Mouse (Mus musculus): ENCODE data around the gene Itgae. TPM values are rescaled to one million over a fixed set of nuclear protein-coding genes. Genes with fewer than 3 reads are reported as not detected.

Itgae gene
- polyA plus RNA-seq, 1 experiment: 4.4 TPM

DNA sequence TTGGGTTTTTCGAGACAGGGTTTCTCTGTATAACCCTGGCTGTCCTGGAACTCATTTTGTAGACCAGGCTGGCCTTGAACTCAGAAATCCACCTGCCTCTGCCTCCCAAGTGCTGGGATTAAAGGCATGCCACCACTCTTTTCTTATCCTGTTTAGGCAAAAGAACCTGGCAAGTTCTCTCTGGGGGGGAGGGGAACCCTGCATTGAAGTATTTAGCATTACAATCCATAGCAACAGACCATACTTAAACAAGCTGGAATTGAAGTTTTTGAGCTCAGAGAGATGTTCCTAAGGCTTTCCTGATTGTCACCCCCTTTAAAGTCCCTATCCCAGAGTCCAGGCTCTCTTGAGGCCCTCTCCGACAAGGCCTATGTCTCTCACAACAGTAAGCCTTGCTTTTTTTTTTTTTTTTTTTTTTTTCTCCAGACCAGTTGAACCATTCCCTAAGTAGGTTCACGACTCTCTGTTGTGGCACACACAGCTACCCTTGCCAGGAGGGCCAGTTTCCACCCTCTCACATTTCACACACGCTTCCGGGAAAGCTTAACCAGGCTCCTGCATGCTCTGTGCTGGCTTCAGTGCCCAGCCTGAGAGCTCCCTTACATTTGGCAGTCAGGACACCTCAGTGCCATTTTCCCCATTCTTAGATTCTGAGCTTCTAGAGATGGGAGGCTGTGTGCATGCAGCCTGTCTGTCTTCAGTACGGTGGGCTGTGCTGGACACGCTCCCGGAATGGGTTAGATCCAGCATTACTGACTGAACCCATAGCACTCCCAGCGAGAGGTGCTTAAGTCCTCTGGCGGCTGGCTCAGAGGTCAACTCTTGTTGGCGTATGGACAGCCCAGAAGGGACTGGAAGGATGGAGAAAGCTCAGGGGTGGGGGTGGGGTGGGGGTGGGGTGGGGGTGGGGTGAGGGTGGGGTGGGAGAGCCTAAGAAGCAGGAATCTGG is 55.9 kb downstream of the Itgae start:
- DNase-seq (ENCODE audit: low read depth): no peak

DNA sequence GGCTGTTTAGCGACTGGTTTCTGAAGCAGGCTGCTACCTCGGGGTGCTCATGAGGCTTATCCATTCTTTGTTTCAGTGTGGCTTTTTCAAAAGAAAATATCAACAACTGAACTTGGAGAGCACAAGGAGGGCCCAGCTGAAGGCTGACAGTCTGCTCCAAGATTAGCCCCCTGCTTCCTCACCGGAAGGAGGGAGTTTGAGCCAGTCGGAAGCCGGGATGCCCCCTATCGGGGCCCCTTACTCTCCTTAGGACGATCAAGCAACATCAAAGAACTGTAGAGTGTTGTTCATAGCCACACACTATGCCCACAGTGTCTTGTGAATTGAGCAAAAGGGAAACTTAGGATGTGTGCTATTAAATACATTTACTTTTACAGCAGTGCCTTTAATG is 56.6 kb downstream of the Itgae start:
- no peak for DNase-seq (ENCODE audit: low read depth)

DNA sequence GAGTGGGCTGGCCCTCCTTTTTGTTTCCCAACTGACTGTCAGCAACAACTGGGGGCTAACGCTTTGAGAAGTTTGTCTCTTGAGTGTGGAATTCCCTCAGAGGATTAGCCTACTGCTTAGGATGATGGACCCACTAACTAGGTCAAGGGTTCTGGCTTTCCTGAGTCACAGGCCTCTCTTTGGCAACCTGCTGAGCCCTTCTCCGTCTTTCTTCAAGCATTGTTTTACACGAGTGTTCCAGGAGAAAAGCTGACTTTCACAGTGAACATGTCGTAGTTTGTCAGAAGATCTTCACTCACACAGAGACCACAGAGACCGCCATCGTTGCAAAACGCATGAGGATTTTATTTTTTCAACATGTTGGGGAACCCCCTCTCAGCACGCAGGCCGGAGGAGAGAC is 57.8 kb downstream of the Itgae start:
- no peak for DNase-seq (ENCODE audit: low read depth)

DNA sequence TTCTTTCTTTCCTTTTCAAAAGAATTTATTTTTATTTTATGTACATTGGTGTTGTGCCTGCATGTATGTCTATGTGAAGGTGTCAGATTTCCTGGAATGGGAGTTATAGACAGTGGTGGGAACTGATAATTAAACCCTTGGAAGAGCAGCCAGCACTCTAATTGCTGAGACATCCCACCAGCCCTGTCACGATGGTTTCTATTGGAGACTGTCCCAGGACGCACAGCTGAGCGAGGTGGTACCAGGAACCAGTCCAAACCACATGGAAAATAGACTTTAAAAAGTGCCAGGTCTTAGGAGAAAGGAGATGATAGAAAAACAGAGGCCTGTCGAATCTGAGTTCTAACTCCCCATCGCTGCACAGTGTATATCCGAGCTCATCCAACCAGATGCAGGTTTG is 64.7 kb downstream of the Itgae start:
- no peak for DNase-seq (ENCODE audit: low read depth)

DNA sequence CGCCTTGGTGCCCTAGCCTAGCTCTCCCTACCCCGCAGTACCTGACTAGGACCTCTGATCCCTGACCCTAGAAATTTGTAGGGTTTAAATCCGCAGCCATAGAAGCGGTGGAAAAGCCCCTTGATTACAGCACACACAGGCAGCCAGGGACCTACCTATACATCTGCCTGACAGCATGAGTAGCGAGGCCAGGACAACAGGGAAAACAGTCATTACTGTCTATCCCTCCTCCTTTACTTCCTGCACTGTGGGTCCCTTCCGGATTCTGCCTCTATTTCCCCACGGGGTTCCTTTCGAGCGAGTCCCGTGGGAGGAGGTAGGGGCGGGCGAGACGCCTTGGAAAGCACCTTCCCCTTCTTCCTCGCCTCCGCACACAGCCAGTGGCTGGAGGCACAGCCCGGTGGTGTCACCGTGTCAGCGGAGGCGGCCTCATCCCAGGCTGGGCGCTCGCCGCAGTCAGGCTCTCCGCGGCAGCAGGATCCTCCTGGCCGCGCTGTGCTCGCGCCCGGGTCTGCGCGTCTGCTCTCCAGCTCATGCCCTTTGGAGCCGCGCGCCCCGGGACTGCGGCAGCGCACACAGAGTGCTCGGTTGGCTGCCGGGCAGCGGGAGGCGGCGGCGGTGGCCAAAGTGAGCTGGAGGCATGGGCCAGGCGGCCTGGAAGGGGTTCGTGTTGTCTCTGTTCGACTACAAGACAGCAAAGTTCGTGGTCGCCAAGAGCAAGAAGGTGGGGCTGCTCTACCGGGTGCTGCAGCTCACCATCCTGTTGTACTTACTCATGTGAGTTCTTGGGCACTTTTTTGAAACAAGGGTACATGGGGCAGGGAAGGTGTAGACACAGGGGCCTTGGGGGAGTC is 69.8 kb downstream of the Itgae start, which contains the start of gene P2rx5:
Gene P2rx5 (plus strand): TSS at position 465 of the 854 bp plus-strand sequence.
- DNase-seq (ENCODE audit: low read depth): no peak

DNA sequence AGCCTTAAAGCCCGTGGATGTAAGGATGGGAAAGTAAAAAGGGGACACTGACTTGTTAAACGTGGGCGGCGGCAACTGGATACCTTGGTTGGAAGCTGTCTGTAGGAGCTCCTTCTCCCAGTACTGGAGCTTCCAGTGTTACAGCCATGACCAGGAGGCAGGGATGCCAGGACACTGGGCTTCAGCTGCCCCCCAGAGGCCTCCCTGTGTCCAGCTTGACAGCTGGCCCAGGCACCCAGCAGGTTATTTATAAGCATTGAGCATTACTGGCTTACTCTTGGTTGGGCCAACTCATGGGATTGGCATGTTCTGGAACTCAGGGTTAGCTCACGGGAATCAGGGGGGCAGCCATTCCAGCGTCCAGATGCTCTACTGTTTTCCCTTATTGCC is 70.4 kb downstream of the Itgae start:
- no peak for DNase-seq (ENCODE audit: low read depth)

DNA sequence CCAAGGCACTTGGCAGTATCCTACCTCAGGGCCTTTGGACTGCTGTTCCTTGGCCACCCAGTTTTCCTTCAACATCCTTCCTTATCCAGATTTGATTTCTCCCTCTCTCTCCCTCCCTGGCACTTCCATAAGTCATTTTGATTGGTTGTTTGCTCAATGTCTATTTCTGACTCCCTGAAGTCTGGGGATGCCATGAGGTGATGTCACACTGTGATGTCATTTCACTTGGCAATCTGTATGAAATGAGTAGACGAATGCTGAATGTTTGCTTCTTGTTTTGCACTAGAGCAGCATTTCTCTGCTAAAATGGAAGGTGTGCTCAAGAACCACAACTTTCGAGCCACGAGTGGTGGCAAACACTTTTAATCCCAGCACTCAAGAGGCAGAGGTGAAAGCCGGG is 71.2 kb downstream of the Itgae start:
- no peak for DNase-seq (ENCODE audit: low read depth)

DNA sequence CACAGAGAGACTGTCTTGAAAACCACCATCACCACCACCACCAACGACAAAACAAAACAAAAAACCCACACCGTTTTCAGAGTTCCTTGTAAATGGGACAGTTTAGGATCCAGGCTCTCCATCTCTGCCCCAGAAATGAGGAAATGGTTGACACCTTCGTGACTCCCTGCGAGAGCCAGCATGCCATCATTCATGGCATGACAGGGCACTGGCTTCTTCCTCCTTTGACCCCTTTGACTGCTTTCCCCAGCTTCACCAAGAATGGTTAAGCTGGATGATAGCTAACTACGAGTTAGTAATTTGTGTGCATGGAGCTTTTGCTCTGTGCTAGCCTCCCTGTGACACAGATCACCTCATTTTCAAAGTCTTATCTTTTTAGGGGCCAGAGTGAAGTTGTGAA is 71.9 kb downstream of the Itgae start:
- DNase-seq (ENCODE audit: low read depth): no peak

DNA sequence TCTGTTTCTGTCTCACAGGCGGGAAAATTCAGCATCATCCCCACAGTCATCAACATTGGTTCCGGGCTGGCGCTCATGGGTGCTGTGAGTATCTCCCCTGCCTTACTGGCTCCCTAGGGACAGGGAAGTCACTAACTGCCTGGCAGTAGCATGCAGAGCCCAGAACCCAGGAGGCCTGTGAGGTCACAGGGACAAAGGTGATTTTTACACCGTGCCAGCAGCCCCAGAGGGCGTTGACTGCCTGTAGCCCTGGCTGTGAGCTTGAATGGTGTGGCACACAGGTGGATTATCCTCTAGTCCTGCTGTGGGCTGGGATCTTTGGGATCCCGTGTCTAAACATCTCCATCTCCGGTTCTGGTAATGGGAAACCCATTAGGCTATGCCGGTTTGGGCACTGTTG is 77.7 kb downstream of the Itgae start:
- DNase-seq (ENCODE audit: low read depth): no peak

DNA sequence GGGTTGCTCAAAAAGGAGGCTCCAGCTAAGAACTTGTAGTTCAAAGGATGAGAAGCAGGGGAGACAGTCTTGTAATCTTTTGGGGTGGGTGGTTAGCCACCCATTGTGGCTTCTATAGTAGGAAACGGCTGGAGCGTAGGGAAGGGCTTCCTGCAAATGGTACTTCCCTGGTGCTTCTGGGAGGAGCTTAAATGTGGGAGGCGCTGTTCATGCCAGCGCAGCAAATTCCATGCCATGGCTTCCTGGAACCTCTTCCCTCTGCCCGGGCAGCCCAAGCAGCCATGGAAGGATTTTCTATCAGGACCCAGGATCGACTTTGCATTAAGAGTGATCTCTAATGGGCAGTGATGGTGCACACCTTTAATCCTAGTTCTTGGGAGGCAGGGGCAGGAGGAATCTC is 78.2 kb downstream of the Itgae start:
- DNase-seq (ENCODE audit: low read depth): no peak

DNA sequence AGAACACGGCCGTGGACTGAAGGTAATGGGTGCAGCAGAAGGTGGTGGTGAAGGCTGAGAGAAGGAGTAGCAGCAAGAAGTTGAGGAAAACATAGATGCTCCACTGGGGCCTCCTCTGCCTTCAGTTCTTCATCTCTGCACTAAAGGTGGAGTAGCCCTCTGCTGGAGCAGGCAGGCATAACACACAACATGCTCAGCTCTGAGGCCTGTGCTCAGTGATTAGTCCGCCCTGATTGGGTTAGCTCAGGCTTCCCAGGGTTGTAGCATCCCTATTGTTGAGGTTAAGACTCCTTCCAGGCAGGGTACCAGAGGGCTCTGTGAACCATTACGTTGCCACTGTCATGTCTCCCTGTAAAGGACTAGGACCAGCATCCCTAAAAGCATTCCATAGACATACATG is 78.8 kb downstream of the Itgae start:
- no peak for DNase-seq (ENCODE audit: low read depth)

DNA sequence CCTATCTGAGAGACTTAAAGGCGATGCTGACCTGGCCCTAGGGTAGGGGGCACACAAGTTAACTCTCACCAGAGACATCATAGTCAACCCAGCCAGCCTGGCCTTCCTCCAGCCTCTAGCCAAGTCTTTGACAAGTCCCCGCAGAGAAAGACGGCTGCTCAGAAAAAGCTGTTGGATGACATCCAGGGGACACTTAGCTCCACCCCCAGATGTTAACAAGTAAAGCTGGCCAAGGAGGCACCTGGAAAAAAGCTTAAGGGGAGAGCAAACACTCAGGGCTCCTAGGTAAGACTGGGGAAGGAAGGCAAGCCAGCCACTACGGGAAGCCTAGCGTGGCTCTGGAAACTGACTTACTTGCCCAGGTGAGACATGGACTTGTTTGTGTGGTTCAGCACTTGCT is 81.8 kb downstream of the Itgae start:
- no peak for DNase-seq (ENCODE audit: low read depth)

DNA sequence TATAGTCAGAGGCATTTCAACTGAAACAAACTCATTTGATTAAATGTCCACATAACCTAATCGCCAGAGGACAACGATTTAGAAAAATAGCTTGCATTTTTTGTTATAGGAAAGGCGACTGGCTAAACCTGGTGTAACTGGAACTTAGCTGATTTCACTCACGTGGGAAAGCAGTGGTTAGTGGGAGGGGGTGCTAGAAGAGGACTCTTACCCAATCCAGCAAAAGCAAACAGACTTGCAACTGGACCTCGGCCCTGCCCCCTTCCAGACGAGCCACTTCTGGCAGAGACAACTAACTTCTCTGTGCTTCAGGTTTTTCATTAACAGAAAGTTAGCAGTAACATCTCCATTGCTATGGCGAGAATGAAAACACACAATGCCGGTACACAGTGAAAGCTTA is 85.2 kb downstream of the Itgae start:
- no peak for DNase-seq (ENCODE audit: low read depth)

DNA sequence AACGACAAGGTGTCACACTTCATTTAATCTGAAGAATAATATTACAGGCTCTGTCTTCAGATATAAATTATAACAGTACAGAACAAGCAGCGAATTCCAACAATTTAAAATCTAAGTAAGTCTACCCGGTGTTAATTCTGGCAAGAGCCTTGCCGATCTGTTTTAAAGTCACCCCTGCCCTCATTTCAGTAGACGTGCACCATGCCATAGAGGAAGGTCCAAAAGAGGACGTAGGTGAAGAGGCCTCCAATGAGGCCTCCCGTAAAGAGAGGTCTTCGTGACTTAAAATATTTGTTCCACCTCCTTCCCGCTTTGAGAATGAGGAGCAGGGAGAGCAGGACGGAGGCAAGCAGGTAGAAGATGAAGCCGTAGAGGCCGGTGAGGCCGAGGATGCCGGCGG is 85.8 kb downstream of the Itgae start:
- no peak for DNase-seq (ENCODE audit: low read depth)

DNA sequence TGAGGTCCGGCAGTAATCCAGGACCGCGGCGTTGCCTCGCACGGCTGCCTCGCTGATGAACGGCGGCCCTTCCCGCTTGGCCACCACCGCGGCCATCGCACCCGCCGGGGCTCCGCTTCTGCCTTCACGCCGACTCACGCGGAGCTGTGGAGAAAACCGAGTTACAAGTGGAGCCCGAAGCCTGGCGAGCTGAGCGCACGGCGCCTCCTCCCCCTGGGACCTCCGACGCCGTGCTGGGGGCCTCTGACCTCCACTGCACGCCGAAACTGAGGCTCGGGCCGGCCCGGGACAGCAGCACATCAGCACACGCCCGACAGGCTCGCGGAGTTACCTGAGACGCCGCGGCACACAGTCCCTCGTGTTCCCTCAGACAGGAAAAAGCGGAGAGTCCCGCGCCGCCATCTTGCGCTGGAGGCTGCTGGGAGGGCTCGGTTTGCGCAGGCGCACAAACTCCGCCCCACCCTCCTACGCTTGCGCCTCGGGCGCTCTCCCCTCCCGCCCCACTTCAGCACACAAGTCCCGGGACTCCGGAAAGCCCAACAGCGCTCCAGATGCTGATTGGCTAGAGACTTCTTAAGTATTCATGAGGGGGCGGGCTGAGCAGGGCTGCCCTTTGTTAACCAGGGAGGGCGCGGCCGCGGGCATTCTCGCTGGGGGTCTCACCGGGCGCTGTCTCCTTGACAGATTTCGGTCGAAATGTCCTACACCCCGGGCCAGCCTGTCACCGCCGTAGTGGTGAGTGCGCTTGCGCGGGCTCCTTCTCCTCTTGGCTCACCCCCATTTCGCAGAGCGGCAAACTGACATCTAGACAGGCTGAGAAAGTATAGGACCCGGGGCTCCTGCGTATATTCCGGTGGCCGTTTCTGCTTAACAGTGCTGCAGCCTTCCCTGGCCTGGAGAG is 86.5 kb downstream of the Itgae start, which contains the start of the genes Emc6 and Tax1bp3:
Gene Emc6 (minus strand): TSS at position 430 of the 901 bp plus-strand sequence.
Gene Tax1bp3 (plus strand): TSS at position 476 of the 901 bp plus-strand sequence.
- no peak for DNase-seq (ENCODE audit: low read depth)

DNA sequence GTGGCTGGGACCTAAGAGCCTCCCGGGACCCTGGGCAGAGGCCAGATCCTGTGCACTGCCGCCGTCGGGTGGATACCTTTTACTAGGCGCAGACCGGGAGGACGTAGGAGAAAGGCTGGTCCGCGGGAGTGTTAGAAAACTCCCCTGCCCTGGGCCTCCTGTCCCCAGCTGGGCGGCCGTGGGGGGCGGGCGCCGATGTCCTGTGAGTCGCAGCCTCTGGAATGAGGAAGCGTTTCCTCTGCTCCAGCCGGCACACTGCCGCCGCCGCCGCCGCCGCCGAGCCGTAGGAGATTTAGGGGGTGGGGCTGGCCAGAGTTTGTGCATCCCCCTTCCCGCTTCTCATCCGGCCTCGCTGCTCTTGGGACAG is 87.1 kb downstream of the Itgae start:
- DNase-seq (ENCODE audit: low read depth): no peak

DNA sequence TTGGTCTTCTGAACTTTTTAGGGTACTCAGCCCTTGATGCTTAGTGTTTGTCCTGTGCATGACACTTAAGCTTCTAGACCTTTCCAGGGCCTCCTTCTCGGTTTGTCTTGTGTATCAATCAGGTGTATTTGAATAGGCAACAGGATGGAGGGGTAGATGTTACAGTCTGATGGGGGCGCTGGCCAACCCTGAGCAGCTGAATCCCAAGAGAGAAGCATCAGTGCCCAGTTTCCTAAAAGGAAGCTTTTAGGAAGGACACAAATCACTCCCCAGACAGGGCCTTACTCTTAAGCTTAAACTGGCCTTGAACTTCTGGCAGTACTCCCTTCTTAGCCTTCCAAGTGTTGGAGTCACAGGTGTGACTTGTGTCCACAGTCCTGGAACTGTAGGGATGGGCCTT is 87.5 kb downstream of the Itgae start:
- no peak for DNase-seq (ENCODE audit: low read depth)

DNA sequence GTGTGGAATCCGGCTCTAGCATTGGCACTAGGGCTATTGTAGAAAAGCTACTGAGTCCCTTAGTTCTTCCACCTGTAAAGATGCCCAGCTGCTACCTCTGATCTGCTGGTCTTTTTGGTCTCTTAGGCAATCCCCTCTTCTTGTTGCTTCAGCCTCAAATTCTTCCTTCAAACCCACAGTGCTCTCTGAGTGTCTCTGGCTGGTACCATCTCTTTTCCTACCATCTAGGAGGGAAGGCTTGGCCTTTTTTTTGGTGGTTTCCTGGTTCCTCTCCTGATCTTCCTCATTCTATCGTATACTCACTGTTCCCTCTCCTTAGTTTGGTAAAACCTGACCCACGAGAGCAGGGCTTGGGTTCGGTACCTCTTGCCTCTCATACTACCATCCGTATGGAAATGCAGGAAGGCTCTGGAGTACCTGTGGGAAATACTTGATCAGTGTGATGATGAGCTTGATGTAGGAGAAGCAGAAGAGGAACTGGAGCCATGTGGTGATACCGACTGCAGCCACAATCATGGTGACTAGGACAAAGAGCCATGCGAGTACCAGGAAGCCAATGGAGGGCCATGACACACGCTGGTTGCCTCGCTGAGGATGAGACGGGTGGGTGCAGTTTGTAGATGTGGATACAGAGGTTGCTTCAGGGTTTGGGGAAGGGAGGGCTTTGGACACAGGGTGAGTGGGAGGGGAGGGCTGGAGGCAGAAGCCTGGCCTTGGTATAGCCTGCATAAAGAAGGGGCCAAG is 95.7 kb downstream of the Itgae start:
- DNase-seq (ENCODE audit: low read depth): no peak

DNA sequence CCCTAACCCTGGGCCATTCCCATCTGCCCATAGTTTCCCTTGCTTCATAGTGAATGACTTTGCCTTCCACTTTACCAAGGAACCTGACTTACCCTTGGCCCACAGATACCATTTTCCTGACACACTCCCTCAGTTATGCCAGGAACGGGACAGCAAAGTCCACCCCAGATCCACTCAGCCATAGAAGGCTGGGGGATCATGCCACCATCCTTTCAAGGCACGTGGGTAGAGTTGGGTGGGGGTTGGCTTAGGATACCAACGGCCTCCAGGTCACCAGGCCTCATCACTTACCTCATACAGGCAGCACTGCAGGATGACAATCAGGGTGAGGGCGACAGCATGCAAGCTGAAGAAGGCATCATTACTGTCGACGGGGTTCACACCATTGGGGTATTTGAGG is 96.8 kb downstream of the Itgae start:
- DNase-seq (ENCODE audit: low read depth): no peak

DNA sequence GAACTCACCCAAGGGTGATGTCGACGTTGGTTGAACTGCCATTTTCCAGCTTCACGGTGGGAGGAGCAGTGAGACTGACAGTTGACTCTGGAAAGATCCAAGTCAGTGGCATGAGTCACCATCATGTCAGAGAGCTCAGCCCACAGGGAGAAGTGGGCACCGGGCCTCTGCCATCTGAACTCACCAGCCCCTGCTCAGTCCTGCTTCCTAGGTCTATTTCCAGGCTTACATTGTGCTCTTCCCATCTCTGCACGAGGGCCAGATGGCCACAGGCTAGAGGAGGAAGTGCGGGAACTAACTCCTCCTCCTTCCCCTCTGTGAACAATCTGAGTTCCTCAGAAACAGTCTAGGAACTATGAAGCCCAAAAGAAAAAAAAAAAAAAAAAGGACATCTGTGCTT is 102.7 kb downstream of the Itgae start:
- DNase-seq (ENCODE audit: low read depth): no peak

DNA sequence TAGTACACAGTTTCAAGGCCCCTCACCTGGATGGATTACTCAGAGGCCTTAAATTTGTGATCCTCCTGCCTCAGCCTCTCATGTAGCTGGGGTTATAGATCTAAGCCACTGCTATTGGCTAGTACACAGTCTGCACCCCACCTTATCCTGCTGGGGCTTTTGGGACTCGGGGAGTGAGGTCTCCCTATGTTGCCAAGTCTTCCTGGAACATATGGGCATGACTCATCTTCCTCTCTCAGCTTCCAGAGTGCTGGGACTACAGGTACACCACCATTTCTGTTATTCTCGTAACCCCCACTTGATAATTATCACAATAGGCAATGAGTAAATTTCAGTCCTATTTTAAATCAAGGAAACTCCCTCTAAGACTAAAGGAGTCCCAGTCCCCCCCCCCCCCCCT is 104.1 kb downstream of the Itgae start:
- DNase-seq (ENCODE audit: low read depth): no peak
